Mouse (Mus musculus) heart, adult 2 months (tissue): ENCODE measurements around the gene Dlx2.

ENCODE experiments used
- CTCF ChIP-seq: fragments of 200-600 bp; IDR thresholded peaks from 2 replicates; pipeline ENCODE4 v1.8.1; 2022; ENCODE audit warnings: antibody characterized with exemption, mild to moderate bottlenecking, moderate library complexity
- EP300 ChIP-seq: fragments of 200-500 bp; IDR thresholded peaks from 2 replicates; pipeline ENCODE4 v1.6.1; 2011; ENCODE audit warnings: low read depth, low read length, control low read depth; ENCODE audit not compliant: insufficient read depth
- POLR2A ChIP-seq: fragments of 200-500 bp; IDR thresholded peaks from 2 replicates; pipeline ENCODE4 v1.6.1; 2011; ENCODE audit warnings: mild to moderate bottlenecking, low read depth, low read length, control low read depth; ENCODE audit not compliant: insufficient read depth

DNA sequence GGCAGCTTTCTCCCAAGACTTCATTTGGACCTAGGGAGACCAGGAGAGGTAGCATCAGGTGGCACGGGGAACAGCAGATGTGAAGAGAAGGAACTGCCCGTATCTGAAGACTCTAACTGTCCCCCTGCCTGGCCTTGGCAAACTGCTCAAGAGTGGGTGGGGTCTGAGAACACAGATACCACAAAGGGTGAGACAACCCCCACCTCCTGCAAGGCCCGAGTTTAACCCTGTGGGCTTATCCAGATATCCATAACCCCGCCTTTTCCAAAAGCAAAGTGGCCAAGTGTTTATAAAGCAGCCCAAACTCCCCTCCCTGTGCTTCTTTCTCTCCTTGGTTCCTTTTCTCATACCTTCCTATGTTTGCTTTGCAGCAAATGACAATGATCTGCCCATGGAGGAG lies 23.1 kb downstream of the Dlx2 start:
- TF ChIP-seq CTCF = no peak
- TF ChIP-seq EP300 = no peak
- no peak for TF ChIP-seq POLR2A
